Mouse (Mus musculus) limb, embryonic 12.5 days (tissue): ENCODE measurements around the gene Dpf1. TPM values are rescaled to one million over a fixed set of nuclear protein-coding genes. Genes with fewer than 3 reads are reported as not detected.

Experiments used
- ATAC-seq: fragments of 200-750 bp; cut with Nextera tagmentation; 2 replicates; pipeline ENCODE4 v1.8.0; 2017; ENCODE audit warnings: low read depth, moderate TSS enrichment; ENCODE audit not compliant: insufficient number of reproducible peaks, insufficient read depth, low FRiP score, low TSS enrichment
- H3K27ac ChIP-seq: fragments of 300-500 bp; sonication (generic); 2 replicates; pipeline ENCODE4 v1.5.1; 2016; ENCODE audit warnings: mild to moderate bottlenecking, moderate library complexity
- H3K27me3 ChIP-seq: fragments of 300-500 bp; sonication (generic); 2 replicates; pipeline ENCODE4 v1.6.1; 2016; ENCODE audit warnings: mild to moderate bottlenecking, moderate library complexity
- H3K36me3 ChIP-seq: fragments of 300-500 bp; sonication (generic); 2 replicates; pipeline ENCODE4 v1.6.1; 2016; ENCODE audit warnings: mild to moderate bottlenecking, moderate library complexity
- H3K4me1 ChIP-seq: fragments of 300-500 bp; sonication (generic); replicated peaks from 2 replicates; pipeline ENCODE4 v1.6.1; 2016
- H3K4me2 ChIP-seq: fragments of 300-500 bp; sonication (generic); 2 replicates; pipeline ENCODE4 v1.6.1; 2016; ENCODE audit warnings: mild to moderate bottlenecking, moderate library complexity
- H3K4me3 ChIP-seq: fragments of 300-500 bp; sonication (generic); replicated peaks from 2 replicates; pipeline ENCODE4 v1.5.1; 2016; ENCODE audit warnings: mild to moderate bottlenecking
- H3K9ac ChIP-seq: fragments of 300-500 bp; sonication (generic); replicated peaks from 2 replicates; pipeline ENCODE4 v1.6.1; 2016; ENCODE audit warnings: mild to moderate bottlenecking, moderate library complexity
- H3K9me3 ChIP-seq: fragments of 300-500 bp; sonication (generic); 2 replicates; pipeline ENCODE4 v1.6.1; 2016; ENCODE audit warnings: mild to moderate bottlenecking, moderate library complexity
- WGBS: fragments of 180-500 bp; shearing (Covaris S2); methylation state at CpG from one replicate; pipeline ENCODE4 v1.1.7; 2016; 5-methylcytosine and 5-hydroxymethylcytosine counted together
- polyA plus RNA-seq: library from polyadenylated mRNA; unstranded; fragments of >200 nt; fragmentation: Nextera tagmentation; extraction: Ambion mirVana; gene quantifications from 2 replicates; pipeline ENCODE4 v1.2.1, GENCODE M21; 2016

Gene Dpf1
- polyA plus RNA-seq, 1 experiment from 2014 or later, result 23.7 TPM

DNA sequence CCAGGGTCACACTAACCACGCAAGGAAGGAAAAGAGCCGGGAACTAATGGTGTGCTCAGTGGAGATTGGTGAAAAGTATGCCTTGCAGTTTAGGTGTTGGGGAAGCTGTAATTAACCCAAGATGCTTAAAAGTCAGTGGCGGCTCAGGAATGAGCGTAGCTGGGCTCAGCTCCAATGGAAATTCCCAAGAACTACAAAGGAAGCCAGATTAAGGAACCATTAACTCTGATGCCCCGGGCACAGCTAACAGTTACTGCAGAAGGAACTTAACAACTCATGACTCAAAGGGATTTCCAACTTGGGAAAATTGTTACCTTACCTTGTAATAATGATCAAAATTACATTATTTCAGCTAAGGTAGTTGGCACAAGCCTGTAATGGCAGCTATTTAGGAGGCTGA, 27.0 kb upstream of the Dpf1 start:
- WGBS, result 22% methylated on average over 5 of the region's 5 CpGs
- no peaks in the 10 kb centered on the region for H3K9me3 ChIP-seq
- no peak overlapping the region for H3K9ac ChIP-seq
- no peak overlapping the region for H3K4me3 ChIP-seq
- H3K4me1 ChIP-seq, result peaks cover 29% of the 10 kb centered on the region
- H3K36me3 ChIP-seq, result no peaks in the 10 kb centered on the region
- no peak overlapping the region for H3K4me2 ChIP-seq
- ATAC-seq, result no peak
- peaks cover 21% of the 10 kb centered on the region for H3K27me3 ChIP-seq
- H3K27ac ChIP-seq, result peak overlapping the region; percentile 29; the same call in 1 of the 2 replicates

DNA sequence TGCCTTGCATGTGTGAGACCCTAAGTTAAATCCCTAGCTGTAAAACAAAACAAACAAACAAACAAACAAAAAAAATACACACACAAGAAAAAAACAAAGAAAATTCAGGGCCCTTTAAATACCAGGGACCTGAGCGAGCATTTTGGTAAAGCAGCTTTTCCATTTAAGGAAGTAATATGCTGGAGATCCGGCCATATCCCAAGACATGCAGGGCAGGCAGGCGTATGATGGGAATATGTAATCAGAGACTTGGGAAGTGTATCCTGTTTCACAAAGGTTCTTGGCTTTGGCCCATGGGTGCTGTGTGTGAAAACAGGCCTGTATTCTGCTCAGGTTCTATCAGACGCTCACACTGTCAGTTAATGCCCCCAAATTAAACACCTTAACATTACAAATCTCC, 26.2 kb upstream of the Dpf1 start:
- Histone ChIP-seq H3K4me1 (peaks cover 35% of the 10 kb centered on the region), H3K27ac (no peak overlapping the region)

DNA sequence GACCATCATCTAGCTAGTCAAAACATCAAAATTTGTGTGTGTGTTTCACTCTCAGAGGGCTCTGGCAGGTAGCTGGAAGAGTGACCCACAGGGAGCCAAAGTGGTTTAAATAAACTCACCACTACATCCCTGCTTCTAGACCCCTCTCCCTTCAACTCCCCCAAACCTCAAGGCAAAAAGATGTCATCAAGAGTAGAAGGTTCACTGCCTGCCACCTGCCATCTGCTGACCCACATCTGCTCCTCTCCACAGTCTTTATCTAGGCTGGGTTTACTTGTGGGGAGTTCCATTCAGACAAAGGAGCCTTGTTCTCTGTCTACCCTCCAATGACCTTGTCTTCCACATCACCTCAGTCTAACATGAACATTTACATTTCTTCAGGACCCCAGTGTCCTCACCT, 24.5 kb upstream of the Dpf1 start:
- Histone ChIP-seq H3K4me2 (no peak overlapping the region), H3K9me3 (no peaks in the 10 kb centered on the region), H3K27ac (no peak overlapping the region), H3K9ac (no peak overlapping the region), H3K4me1 (peaks cover 29% of the 10 kb centered on the region), H3K4me3 (no peak overlapping the region), H3K36me3 (no peaks in the 10 kb centered on the region), H3K27me3 (peaks cover 38% of the 10 kb centered on the region)
- ATAC-seq, result no peak

More for the DNA sequence above, 26.2 kb upstream of the Dpf1 start:
- no peak for ATAC-seq
- Histone ChIP-seq H3K4me3 (no peak overlapping the region), H3K9me3 (no peaks in the 10 kb centered on the region), H3K9ac (no peak overlapping the region), H3K36me3 (no peaks in the 10 kb centered on the region), H3K4me2 (no peak overlapping the region), H3K27me3 (peaks cover 29% of the 10 kb centered on the region)
- WGBS, result 86% methylated on average over 4 of the region's 4 CpGs

DNA sequence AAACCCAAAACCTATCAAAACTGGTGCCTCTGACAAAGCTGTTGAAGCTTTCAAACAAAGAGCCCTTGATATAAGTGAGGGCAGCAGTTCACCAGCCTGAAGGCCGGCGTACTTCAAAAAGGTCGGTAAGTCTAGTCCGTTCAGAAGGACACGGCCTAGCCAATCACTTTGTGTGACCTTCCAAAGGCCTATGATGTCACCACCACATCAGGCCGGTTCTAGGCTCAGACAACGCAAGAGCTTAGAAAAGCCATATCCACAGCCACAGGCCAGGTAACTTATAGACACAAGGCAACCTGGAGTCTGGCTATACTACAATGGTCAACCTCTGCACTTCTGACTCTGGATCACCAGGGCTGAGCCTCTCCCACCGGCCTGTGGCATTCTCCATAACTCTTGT, 23.8 kb upstream of the Dpf1 start:
- H3K4me1 ChIP-seq, result peaks cover 29% of the 10 kb centered on the region
- ATAC-seq, result no peak
- WGBS, result 68% methylated on average over 8 of the region's 8 CpGs
- no peak overlapping the region for H3K4me2 ChIP-seq
- no peak overlapping the region for H3K4me3 ChIP-seq
- no peaks in the 10 kb centered on the region for H3K9me3 ChIP-seq
- no peak overlapping the region for H3K9ac ChIP-seq
- no peak overlapping the region for H3K27ac ChIP-seq
- H3K36me3 ChIP-seq, result no peaks in the 10 kb centered on the region
- H3K27me3 ChIP-seq, result peaks cover 42% of the 10 kb centered on the region

DNA sequence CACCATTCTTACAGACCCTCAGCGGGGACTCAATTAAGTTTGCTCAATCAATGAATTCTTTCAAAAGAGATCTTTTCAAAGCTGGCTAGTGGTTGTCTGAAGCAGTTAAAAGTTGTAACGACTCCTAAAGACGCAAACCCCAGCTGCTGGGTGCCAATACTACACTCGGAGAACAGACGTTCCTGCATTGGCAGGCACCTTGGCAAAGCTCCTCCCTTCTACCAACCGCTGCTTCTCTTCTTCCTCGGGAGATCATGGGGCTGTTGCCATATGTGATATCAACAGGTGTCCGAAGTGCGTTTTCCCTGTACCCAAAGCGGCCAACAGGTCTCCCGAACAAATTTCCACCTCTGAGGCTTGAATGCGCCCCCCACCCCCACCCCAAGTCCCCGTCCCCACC, 22.9 kb upstream of the Dpf1 start:
- ATAC-seq, result no peak
- peaks cover 29% of the 10 kb centered on the region for H3K4me1 ChIP-seq
- no peak overlapping the region for H3K27ac ChIP-seq
- peak overlapping the region; percentile 98 for H3K4me2 ChIP-seq
- no peaks in the 10 kb centered on the region for H3K36me3 ChIP-seq
- H3K9me3 ChIP-seq, result no peaks in the 10 kb centered on the region
- peaks cover 42% of the 10 kb centered on the region for H3K27me3 ChIP-seq
- WGBS, result 11% methylated on average over 13 of the region's 13 CpGs
- H3K4me3 ChIP-seq, result peak overlapping the region; percentile 58
- peak overlapping the region; percentile 62; the same call in 1 of the 2 replicates for H3K9ac ChIP-seq

DNA sequence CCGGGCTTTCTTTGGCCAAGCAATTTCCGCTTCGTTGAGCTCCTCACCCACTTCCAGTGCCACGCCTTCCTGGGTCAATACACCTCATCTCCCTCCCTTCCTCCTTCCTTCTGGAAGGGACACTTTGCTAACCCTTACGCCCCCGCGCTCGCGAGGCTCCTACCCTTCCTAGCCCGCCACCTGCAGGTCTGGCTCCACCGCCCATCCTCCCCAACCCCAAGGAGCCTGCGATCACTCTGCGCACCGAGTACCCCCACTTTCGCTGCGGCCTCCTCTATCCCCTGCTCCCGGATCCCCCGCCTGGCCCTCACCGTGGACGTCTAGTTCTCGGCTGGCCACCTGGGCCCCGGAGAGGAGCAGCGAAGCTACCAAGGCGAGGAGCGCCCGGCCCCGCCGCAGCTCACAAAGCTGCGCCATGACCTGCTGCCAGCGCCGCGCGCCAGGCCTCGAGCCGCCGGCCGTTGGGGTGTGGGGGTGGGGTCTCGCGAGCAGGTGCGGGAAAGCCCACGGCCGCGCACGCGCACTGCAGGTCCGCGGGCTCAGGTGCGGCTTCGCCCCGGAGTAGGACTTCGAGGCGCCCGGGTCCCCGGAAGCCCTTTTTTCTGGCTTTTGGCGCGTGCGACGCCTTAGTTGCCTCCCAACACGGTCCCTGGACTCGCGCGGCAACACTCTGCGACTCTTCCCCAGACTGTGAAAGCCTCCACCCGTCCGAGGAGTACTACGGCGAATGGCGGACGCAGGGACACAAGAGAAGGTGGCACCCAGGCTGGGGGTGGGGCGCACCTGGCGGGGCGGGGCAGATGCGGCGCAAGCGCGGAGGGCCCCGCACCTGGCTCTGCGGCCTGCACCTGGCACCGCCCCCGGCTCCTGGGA, 22.3 kb upstream of the Dpf1 start, which contains the start of gene Spint2:
Gene Spint2, minus strand, starts transcription at position 712 of the 873 bp plus-strand sequence.
- Histone ChIP-seq H3K4me2 (peak within 1 kb of the TSS; percentile 98), H3K27me3 (peaks cover 42% of the 10 kb centered on the region), H3K4me3 (peak within 1 kb of the TSS; percentile 58), H3K4me1 (peaks cover 23% of the 10 kb centered on the region), H3K36me3 (no peaks in the 10 kb centered on the region), H3K9ac (peak within 1 kb of the TSS; percentile 62), H3K9me3 (no peaks in the 10 kb centered on the region), H3K27ac (0 out of 2 replicates have a peak within 1 kb of the TSS, but pooled peaks have one; percentile 35)
- ATAC-seq, result peak; percentile 46; the same call in 1 of the 2 replicates
- WGBS, result under 1% methylated on average over 80 of the region's 80 CpGs

DNA sequence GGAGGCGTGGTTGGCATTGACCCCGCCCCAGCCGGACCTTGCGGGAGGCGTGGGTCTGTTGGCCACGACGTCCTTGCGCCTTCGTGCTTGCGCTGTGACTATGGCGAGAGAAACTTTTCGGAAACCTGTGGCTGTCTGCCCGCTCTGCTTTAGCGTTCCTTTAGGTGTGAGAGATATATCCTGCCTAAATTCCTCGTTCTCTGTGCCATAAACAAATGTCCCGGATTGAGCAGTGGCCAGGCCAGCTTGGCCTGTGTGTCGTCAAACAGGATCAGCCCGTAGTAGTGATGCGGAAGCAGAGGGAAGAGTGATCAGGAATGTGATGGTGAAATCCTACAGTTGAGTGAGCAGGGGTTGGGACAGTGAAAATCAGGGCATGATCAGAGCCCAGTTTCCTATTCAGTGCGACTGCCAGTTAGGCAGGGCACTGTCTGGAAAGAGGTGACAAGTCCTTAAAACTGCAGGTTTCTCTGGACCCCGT, 21.6 kb upstream of the Dpf1 start:
- ATAC-seq, result 0 out of 2 replicates have a peak, but pooled peaks have one; percentile 4

DNA sequence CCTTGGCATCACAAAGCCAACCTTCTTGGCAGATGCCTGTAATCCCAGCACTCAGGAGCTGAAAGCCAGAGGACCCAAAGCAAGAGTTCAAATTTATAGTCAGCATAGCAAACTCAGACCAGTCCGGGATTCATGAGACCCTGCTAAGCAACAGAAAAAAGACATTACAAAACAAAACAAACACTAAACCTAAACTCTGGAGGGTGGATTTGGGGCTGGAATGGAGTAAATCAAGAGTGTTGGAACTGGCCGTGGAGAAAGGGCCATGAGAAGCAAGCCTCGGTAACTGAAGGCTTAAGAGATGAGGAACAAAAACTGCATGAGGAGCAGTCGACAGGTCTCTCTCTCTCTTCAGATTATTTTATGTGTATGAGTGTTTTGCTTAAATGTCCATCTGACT, 19.9 kb upstream of the Dpf1 start:
- Histone ChIP-seq H3K4me3 (no peak overlapping the region), H3K36me3 (no peaks in the 10 kb centered on the region), H3K27me3 (peaks cover 56% of the 10 kb centered on the region), H3K27ac (no peak overlapping the region), H3K9ac (no peak overlapping the region), H3K4me1 (peaks cover 20% of the 10 kb centered on the region), H3K9me3 (no peaks in the 10 kb centered on the region), H3K4me2 (no peak overlapping the region)
- ATAC-seq, result no peak
- 79% methylated on average over 4 of the region's 4 CpGs for WGBS

More for the DNA sequence above, 21.6 kb upstream of the Dpf1 start:
- peaks cover 42% of the 10 kb centered on the region for H3K27me3 ChIP-seq
- no peaks in the 10 kb centered on the region for H3K9me3 ChIP-seq
- peak overlapping the region; percentile 98 for H3K4me2 ChIP-seq
- 7% methylated on average over 21 of the region's 21 CpGs for WGBS
- H3K27ac ChIP-seq, result 0 out of 2 replicates have a peak overlapping the region, but pooled peaks have one; percentile 35
- H3K4me3 ChIP-seq, result peak overlapping the region; percentile 58
- no peaks in the 10 kb centered on the region for H3K36me3 ChIP-seq
- H3K9ac ChIP-seq, result peak overlapping the region; percentile 62
- H3K4me1 ChIP-seq, result peaks cover 20% of the 10 kb centered on the region

DNA sequence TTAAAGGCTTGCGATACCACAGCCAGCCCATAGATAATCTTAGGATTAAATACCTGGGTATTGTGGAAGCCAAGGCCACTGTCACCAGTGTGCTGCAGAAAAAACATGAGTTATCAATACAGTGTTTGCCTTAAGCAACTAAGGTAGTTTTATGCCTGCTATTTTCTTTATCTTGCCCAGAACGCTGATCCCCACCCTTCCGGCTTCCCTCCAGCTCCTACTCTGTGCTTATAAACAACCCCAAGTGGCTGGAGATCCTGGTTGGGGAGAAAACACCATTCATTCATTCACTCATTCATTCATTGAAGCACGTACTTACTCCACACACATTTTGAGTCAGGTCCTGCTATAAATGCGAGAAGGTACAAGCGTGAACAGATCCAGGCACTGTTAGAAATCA, 19.2 kb upstream of the Dpf1 start:
- H3K9ac ChIP-seq, result no peak overlapping the region
- peaks cover 58% of the 10 kb centered on the region for H3K27me3 ChIP-seq
- ATAC-seq, result no peak
- H3K4me3 ChIP-seq, result no peak overlapping the region
- WGBS, result 93% methylated on average over 6 of the region's 6 CpGs
- H3K4me1 ChIP-seq, result peaks cover 24% of the 10 kb centered on the region
- H3K27ac ChIP-seq, result no peak overlapping the region
- no peaks in the 10 kb centered on the region for H3K9me3 ChIP-seq
- H3K36me3 ChIP-seq, result no peaks in the 10 kb centered on the region
- no peak overlapping the region for H3K4me2 ChIP-seq

DNA sequence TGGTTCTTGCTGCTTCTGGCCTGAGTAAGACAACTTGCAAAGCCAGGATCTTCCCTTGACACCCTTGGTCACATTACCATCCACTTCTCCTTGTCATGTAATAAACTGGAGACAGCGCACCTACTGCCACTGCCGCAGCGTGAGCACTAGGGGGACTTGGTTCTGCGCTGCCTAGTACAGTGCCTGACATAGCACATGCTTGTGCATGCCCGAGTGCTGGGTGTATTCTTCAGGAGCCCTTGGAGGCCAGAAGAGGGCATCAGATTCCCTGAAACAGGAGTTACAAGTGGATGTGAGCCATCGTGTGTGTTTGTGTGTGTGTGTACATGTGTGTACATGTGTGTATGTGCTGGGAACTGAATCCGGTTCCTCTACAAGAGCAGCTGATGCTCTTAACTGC, 16.3 kb upstream of the Dpf1 start:
- no peak for ATAC-seq
- H3K27me3 ChIP-seq, result peaks cover 40% of the 10 kb centered on the region

DNA sequence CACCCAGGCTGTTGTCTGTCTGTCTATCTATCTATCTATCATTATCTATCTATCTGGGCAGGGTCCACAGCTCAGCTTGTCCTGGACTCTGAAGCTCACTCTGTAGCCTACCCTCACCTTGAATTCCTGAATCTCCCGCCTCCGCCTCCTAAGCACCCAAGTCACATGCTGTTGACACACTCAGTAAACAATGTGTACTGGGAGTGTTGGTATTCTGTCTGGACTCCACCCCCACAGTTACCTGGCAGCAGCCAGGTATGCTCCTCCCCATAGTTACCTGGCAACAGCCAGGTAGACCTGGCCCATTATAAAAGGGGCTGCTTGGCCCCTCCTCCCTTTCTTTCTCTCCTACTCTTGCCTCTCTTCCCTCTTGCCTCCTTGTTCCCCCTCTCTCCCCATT, 15.7 kb upstream of the Dpf1 start:
- 87% methylated on average over 2 of the region's 2 CpGs for WGBS
- no peak overlapping the region for H3K4me2 ChIP-seq
- H3K9me3 ChIP-seq, result no peaks in the 10 kb centered on the region
- H3K9ac ChIP-seq, result no peak overlapping the region
- H3K4me3 ChIP-seq, result no peak overlapping the region
- peaks cover 36% of the 10 kb centered on the region for H3K4me1 ChIP-seq
- no peaks in the 10 kb centered on the region for H3K36me3 ChIP-seq
- H3K27ac ChIP-seq, result no peak overlapping the region
- H3K27me3 ChIP-seq, result peaks cover 35% of the 10 kb centered on the region
- ATAC-seq, result no peak

More for the DNA sequence above, 16.3 kb upstream of the Dpf1 start:
- no peaks in the 10 kb centered on the region for H3K9me3 ChIP-seq
- 87% methylated on average over 7 of the region's 7 CpGs for WGBS
- H3K4me2 ChIP-seq, result no peak overlapping the region
- no peak overlapping the region for H3K9ac ChIP-seq
- H3K27ac ChIP-seq, result no peak overlapping the region
- H3K36me3 ChIP-seq, result no peaks in the 10 kb centered on the region
- H3K4me3 ChIP-seq, result no peak overlapping the region
- H3K4me1 ChIP-seq, result peaks cover 30% of the 10 kb centered on the region
